Mouse (Mus musculus): ENCODE measurements at regions not wholly inside any gene's neighbourhood (a gene's known extent, or its start where the extent isn't known, plus 50 kb on each side); places are given as distances from the start of the nearest gene placed in this dataset.
A peak's percentile ranks its signal among the peaks of the same experiment; 100 is the strongest.

- no peak for DNase-seq (ENCODE audit: low spot score in 2 of 2)
These were observed 81.4 kb downstream of the Mtpn start for GRCm38 (mm10) chr6:35458250-35458649.

GRCm38 (mm10) chr6:35445007-35445406 lies 94.7 kb downstream of the Mtpn start:
- no peak for DNase-seq (ENCODE audit: low spot score in 2 of 2)

- DNase-seq (ENCODE audit: low spot score in 2 of 2) = no peak
These were observed 100.4 kb upstream of the Fam180a start for GRCm38 (mm10) chr6:35426301-35426700.

- DNase-seq (ENCODE audit: low spot score in 2 of 2) = no peak
These were observed 98.6 kb upstream of the Fam180a start for GRCm38 (mm10) chr6:35424521-35424920.

GRCm38 (mm10) chr6:35420924-35421323 lies 95.0 kb upstream of the Fam180a start:
- no peak for DNase-seq (ENCODE audit: low spot score in 2 of 2)

- DNase-seq (ENCODE audit: low spot score in 2 of 2) = no peak
These were observed 79.1 kb upstream of the Fam180a start for GRCm38 (mm10) chr6:35405044-35405443.

- DNase-seq (ENCODE audit: low spot score in 2 of 2) = no peak
These were observed 77.5 kb upstream of the Fam180a start for GRCm38 (mm10) chr6:35403341-35403910.

- DNase-seq (ENCODE audit: low spot score in 2 of 2) = no peak
These were observed 69.8 kb upstream of the Fam180a start for GRCm38 (mm10) chr6:35395726-35396125.

- DNase-seq (ENCODE audit: low spot score in 2 of 2) = no peak
These were observed 62.9 kb upstream of the Fam180a start for GRCm38 (mm10) chr6:35388827-35389226.

GRCm38 (mm10) chr6:35381536-35381935 lies 55.6 kb upstream of the Fam180a start:
- DNase-seq (ENCODE audit: low spot score in 2 of 2) = no peak

GRCm38 (mm10) chr6:35380721-35381466 lies 55.0 kb upstream of the Fam180a start:
- peak in 1 of 2 experiments; percentile 19 for DNase-seq (ENCODE audit: low spot score in 2 of 2)

GRCm38 (mm10) chr6:35379890-35380289 lies 53.9 kb upstream of the Fam180a start:
- peak; percentile 48 to 84 for DNase-seq (ENCODE audit: low spot score in 2 of 2)

GRCm38 (mm10) chr6:35378851-35379250 lies 52.9 kb upstream of the Fam180a start:
- no peak for DNase-seq (ENCODE audit: low spot score in 2 of 2)

GRCm38 (mm10) chr6:35377535-35377934 lies 51.6 kb upstream of the Fam180a start:
- no peak for DNase-seq (ENCODE audit: low spot score in 2 of 2)

GRCm38 (mm10) chr6:35376526-35376925 lies 50.6 kb upstream of the Fam180a start:
- no peak for DNase-seq (ENCODE audit: low spot score in 2 of 2)

Measured in thymus, postnatal 10 days (tissue).